Mouse (Mus musculus) small intestine, adult 2 months (tissue): ENCODE data around the gene Cacna1g.

Experiments used
- CTCF ChIP-seq: fragments of 200-500 bp; IDR thresholded peaks from 2 replicates; pipeline ENCODE4 v1.5.1; 2012; ENCODE audit warnings: low read depth, mild to moderate bottlenecking, control low read depth, inconsistent platforms, low read length, moderate library complexity, mixed read lengths; ENCODE audit not compliant: insufficient replicate concordance, insufficient read length; ENCODE audit errors: extremely low read depth
- POLR2A ChIP-seq: fragments of 200-500 bp; IDR thresholded peaks from 2 replicates; pipeline ENCODE4 v1.6.1; 2012; ENCODE audit warnings: low read depth, mild to moderate bottlenecking, control low read depth, inconsistent platforms, low read length, moderate library complexity

GRCm38 (mm10) chr11:94474544-94474910, 529 bp upstream of the Cacna1g start:
- TF ChIP-seq CTCF: no peak
- no peak for TF ChIP-seq POLR2A
